Mouse (Mus musculus): ENCODE results near the gene Dph2. TPM values are rescaled to one million over a fixed set of nuclear protein-coding genes. Genes with fewer than 3 reads are reported as not detected.

The Dph2 gene
- polyA plus RNA-seq, 1 experiment from 2014 or later = 24.8 TPM

DNA sequence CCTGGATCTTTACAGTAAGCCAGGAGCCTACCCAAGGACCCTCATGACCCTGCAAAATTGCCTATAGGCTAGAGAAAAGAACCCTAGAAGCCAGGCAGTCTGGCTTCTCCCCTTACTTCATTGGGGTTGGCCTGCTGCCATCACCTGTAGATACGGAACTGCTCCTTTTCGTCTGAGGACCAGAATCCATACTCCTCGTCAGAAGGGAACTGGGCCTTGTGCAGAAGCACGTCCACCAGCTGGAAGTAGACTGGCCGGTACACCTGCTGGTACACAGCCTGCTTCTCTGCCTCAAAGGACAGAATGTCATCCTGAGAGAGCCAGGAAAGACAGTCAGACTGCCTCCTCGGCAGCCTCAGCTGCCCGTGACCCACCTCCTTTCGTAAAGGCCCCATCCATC lies 12.9 kb upstream of the Dph2 start:
- WGBS = 93% methylated on average over 8 of the region's 8 CpGs
- H3K36me3 ChIP-seq (replicated peaks) = peaks cover 95% of the 10 kb centered on the region

GRCm38 (mm10) chr4:117904094-117904493 lies 12.3 kb upstream of the Dph2 start:
- Histone ChIP-seq H3K36me3 (replicated peaks) (peaks cover 95% of the 10 kb centered on the region), H3K27me3 (replicated peaks; ENCODE audit: low read depth, poor library complexity, severe bottlenecking) (no peaks in the 10 kb centered on the region), H3K9me3 (no peaks in the 10 kb centered on the region), H3K4me3 (no peak overlapping the region), H3K4me1 (peaks cover 4% of the 10 kb centered on the region), H3K27ac (replicated peaks) (no peak overlapping the region)
- no peak for DNase-seq (ENCODE audit: low spot score)
- WGBS = 92% methylated on average over 10 of the region's 10 CpGs

More for the DNA sequence above, 12.9 kb upstream of the Dph2 start:
- Histone ChIP-seq H3K27me3 (replicated peaks; ENCODE audit: low read depth, poor library complexity, severe bottlenecking) (no peaks in the 10 kb centered on the region), H3K9me3 (no peaks in the 10 kb centered on the region), H3K4me3 (no peak overlapping the region), H3K4me1 (peaks cover 7% of the 10 kb centered on the region), H3K27ac (replicated peaks) (no peak overlapping the region)
- DNase-seq (ENCODE audit: low spot score) = no peak

GRCm38 (mm10) chr4:117898111-117898510 lies 6.3 kb upstream of the Dph2 start:
- Histone ChIP-seq H3K36me3 (replicated peaks) (peaks cover 96% of the 10 kb centered on the region), H3K27ac (replicated peaks) (no peak overlapping the region), H3K4me1 (no peaks in the 10 kb centered on the region), H3K27me3 (replicated peaks; ENCODE audit: low read depth, poor library complexity, severe bottlenecking) (no peaks in the 10 kb centered on the region), H3K9me3 (no peaks in the 10 kb centered on the region), H3K4me3 (no peak overlapping the region)
- WGBS = 83% methylated on average over 3 of the region's 3 CpGs
- no peak for DNase-seq (ENCODE audit: low spot score)

GRCm38 (mm10) chr4:117896031-117896430 lies 4.2 kb upstream of the Dph2 start:
- Histone ChIP-seq H3K27me3 (replicated peaks; ENCODE audit: low read depth, poor library complexity, severe bottlenecking) (no peaks in the 10 kb centered on the region), H3K4me3 (no peak overlapping the region), H3K4me1 (peaks cover 9% of the 10 kb centered on the region), H3K27ac (replicated peaks) (no peak overlapping the region), H3K9me3 (no peaks in the 10 kb centered on the region), H3K36me3 (replicated peaks) (peaks cover 76% of the 10 kb centered on the region)
- 94% methylated on average over 6 of the region's 6 CpGs for WGBS
- DNase-seq (ENCODE audit: low spot score) = no peak

- no peak overlapping the region for H3K27ac ChIP-seq (replicated peaks)
- H3K36me3 ChIP-seq (replicated peaks) = peaks cover 72% of the 10 kb centered on the region
- H3K27me3 ChIP-seq (replicated peaks; ENCODE audit: low read depth, poor library complexity, severe bottlenecking) = no peaks in the 10 kb centered on the region
- H3K4me1 ChIP-seq = peaks cover 16% of the 10 kb centered on the region
- no peaks in the 10 kb centered on the region for H3K9me3 ChIP-seq
- 80% methylated on average over 7 of the region's 7 CpGs for WGBS
- H3K4me3 ChIP-seq = no peak overlapping the region
- no peak for DNase-seq (ENCODE audit: low spot score)
These were observed 3.5 kb upstream of the Dph2 start for GRCm38 (mm10) chr4:117895339-117895738.

DNA sequence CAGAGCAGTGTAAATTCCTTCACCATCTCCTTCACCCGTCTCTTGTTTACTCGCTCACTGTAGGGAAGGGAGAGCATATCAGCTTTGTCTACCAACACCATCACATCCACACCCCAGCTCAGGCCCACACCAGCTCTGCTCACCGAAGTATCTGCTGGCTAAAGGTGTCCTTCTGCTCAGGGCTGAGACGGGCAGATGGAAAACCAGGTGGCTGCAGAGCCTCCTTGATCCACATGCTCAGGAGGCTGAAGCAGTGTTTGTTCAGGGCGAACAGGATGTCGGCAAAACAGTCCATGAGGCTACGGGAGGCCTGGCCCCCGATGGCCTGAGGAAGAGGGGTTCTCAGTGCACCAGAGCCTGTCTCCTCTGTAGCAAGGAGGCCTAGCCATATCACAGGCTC lies 2.8 kb upstream of the Dph2 start:
- H3K27ac ChIP-seq (replicated peaks) = no peak overlapping the region
- WGBS = 89% methylated on average over 8 of the region's 8 CpGs
- H3K9me3 ChIP-seq = no peaks in the 10 kb centered on the region
- peaks cover 72% of the 10 kb centered on the region for H3K36me3 ChIP-seq (replicated peaks)
- H3K27me3 ChIP-seq (replicated peaks; ENCODE audit: low read depth, poor library complexity, severe bottlenecking) = no peaks in the 10 kb centered on the region
- no peak for DNase-seq (ENCODE audit: low spot score)
- H3K4me1 ChIP-seq = peaks cover 16% of the 10 kb centered on the region
- no peak overlapping the region for H3K4me3 ChIP-seq

- peak; percentile 75 for DNase-seq (ENCODE audit: low spot score)
- 18% methylated on average over 9 of the region's 9 CpGs for WGBS
- Histone ChIP-seq H3K27me3 (replicated peaks; ENCODE audit: low read depth, poor library complexity, severe bottlenecking) (no peaks in the 10 kb centered on the region), H3K27ac (replicated peaks) (no peak overlapping the region), H3K4me1 (peaks cover 16% of the 10 kb centered on the region), H3K9me3 (no peaks in the 10 kb centered on the region), H3K36me3 (replicated peaks) (peaks cover 71% of the 10 kb centered on the region), H3K4me3 (no peak overlapping the region)
These were observed 1.5 kb upstream of the Dph2 start for GRCm38 (mm10) chr4:117893376-117893775.

- Histone ChIP-seq H3K9me3 (no peaks in the 10 kb centered on the region), H3K4me1 (peaks cover 32% of the 10 kb centered on the region), H3K27ac (replicated peaks) (no peak overlapping the region), H3K4me3 (peak overlapping the region; percentile 83), H3K27me3 (replicated peaks; ENCODE audit: low read depth, poor library complexity, severe bottlenecking) (no peaks in the 10 kb centered on the region), H3K36me3 (replicated peaks) (peaks cover 48% of the 10 kb centered on the region)
- WGBS = 83% methylated on average over 8 of the region's 8 CpGs
- DNase-seq (ENCODE audit: low spot score) = no peak
These were observed 1.1 kb downstream of the Dph2 start for GRCm38 (mm10) chr4:117890750-117891149.

- Histone ChIP-seq H3K4me3 (no peak overlapping the region), H3K9me3 (no peaks in the 10 kb centered on the region), H3K4me1 (peaks cover 39% of the 10 kb centered on the region), H3K36me3 (replicated peaks) (peaks cover 48% of the 10 kb centered on the region), H3K27ac (replicated peaks) (no peak overlapping the region), H3K27me3 (replicated peaks; ENCODE audit: low read depth, poor library complexity, severe bottlenecking) (no peaks in the 10 kb centered on the region)
- DNase-seq (ENCODE audit: low spot score) = no peak
- 94% methylated on average over 14 of the region's 14 CpGs for WGBS
These were observed 1.8 kb downstream of the Dph2 start for GRCm38 (mm10) chr4:117890031-117890430.

DNA sequence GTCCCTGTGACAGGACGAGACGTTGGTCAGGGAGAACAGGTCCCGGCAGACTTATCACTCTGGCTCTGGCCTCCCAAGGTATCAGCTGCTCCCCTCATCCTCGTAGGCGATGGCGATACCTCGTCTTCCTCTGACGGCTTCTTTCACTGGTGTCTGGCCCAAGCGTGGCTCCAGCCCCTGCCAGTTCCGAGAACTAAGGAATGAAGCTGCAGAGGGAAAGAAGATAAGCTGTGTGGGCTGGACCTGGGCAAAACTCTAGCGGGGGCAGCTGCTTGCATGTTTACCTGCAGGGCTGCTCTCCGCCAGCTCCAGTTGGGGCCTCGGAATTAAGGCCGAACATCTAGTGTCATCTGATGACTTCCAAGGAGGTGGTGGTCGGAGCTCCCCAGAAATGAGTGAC lies 2.4 kb downstream of the Dph2 start:
- H3K27ac ChIP-seq (replicated peaks) = no peak overlapping the region
- no peaks in the 10 kb centered on the region for H3K9me3 ChIP-seq
- WGBS = 94% methylated on average over 15 of the region's 15 CpGs
- no peak overlapping the region for H3K4me3 ChIP-seq
- peaks cover 42% of the 10 kb centered on the region for H3K4me1 ChIP-seq
- no peak for DNase-seq (ENCODE audit: low spot score)
- peaks cover 48% of the 10 kb centered on the region for H3K36me3 ChIP-seq (replicated peaks)
- no peaks in the 10 kb centered on the region for H3K27me3 ChIP-seq (replicated peaks; ENCODE audit: low read depth, poor library complexity, severe bottlenecking)

- WGBS = 78% methylated on average over 2 of the region's 2 CpGs
- peak overlapping the region; percentile 95 for H3K4me3 ChIP-seq
- DNase-seq (ENCODE audit: low spot score) = no peak
- H3K4me1 ChIP-seq = peaks cover 53% of the 10 kb centered on the region
- peaks cover 43% of the 10 kb centered on the region for H3K36me3 ChIP-seq (replicated peaks)
- H3K27ac ChIP-seq (replicated peaks) = no peak overlapping the region
- no peaks in the 10 kb centered on the region for H3K27me3 ChIP-seq (replicated peaks; ENCODE audit: low read depth, poor library complexity, severe bottlenecking)
- H3K9me3 ChIP-seq = no peaks in the 10 kb centered on the region
These were observed 3.9 kb downstream of the Dph2 start for GRCm38 (mm10) chr4:117887920-117888319.

DNA sequence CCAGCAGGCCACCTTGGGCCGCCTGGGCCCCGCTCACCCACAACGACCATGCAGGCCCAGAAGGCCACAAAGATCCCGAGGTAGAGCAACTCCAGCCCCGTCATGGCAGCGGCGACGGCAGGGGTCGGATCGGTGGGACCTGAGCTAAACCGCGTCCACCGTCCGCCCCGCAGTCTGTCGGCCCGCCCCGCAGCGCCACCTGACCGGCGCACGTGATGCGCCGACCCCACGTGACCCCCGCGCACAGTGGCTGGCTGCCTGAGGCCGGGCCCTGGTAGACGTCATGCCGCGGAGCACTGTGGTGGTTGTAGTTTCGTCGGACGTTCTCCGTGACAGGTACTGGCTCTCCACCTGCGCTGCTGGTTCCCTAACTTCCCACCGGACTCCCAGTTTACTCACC lies 4.7 kb downstream of the Dph2 start, which contains the start of gene Atp6v0b:
Gene Atp6v0b, minus strand, starts transcription at position 201 of the 400 bp plus-strand sequence.
- peaks cover 58% of the 10 kb centered on the region for H3K4me1 ChIP-seq
- WGBS = under 1% methylated on average over 37 of the region's 37 CpGs

DNA sequence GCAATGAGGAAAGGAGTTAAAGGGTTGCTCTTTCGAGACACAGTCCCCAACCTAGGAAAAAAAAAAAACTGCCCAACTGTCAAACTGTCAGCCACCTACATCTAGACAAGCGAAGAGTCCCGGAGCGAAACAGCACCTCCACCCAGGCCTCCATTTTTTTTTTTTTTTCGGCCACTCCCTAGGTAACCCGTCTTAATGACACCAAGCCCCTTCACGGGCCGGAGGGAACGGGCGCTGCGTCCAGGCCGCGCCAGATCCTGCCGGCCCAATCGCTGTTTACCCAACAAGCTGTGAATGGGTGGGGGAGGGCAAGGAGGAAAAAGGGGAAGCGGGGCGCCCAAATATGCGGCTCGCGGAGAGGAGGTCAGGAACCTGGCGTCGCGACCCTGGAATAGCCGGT lies 5.2 kb downstream of the Dph2 start:
- H3K27ac ChIP-seq (replicated peaks) = peak overlapping the region; percentile 83

More for the DNA sequence above, 4.7 kb downstream of the Dph2 start, which contains the start of gene Atp6v0b:
- no peaks in the 10 kb centered on the region for H3K27me3 ChIP-seq (replicated peaks; ENCODE audit: low read depth, poor library complexity, severe bottlenecking)
- peak within 1 kb of the TSS; percentile 83 for H3K27ac ChIP-seq (replicated peaks)
- peak; percentile 95 for DNase-seq (ENCODE audit: low spot score)
- peak within 1 kb of the TSS; percentile 95 for H3K4me3 ChIP-seq
- no peaks in the 10 kb centered on the region for H3K9me3 ChIP-seq
- H3K36me3 ChIP-seq (replicated peaks) = peaks cover 43% of the 10 kb centered on the region

More for the DNA sequence above, 5.2 kb downstream of the Dph2 start:
- H3K4me3 ChIP-seq = peak overlapping the region; percentile 95
- no peak for DNase-seq (ENCODE audit: low spot score)
- H3K9me3 ChIP-seq = no peaks in the 10 kb centered on the region
- H3K27me3 ChIP-seq (replicated peaks; ENCODE audit: low read depth, poor library complexity, severe bottlenecking) = no peaks in the 10 kb centered on the region
- peaks cover 61% of the 10 kb centered on the region for H3K4me1 ChIP-seq
- 2% methylated on average over 22 of the region's 24 CpGs for WGBS
- H3K36me3 ChIP-seq (replicated peaks) = peaks cover 43% of the 10 kb centered on the region

Data from embryonic facial prominence, embryonic 10.5 days (tissue).